Mouse (Mus musculus): ENCODE measurements around the gene Tfb2m.

Gene Tfb2m

DNA sequence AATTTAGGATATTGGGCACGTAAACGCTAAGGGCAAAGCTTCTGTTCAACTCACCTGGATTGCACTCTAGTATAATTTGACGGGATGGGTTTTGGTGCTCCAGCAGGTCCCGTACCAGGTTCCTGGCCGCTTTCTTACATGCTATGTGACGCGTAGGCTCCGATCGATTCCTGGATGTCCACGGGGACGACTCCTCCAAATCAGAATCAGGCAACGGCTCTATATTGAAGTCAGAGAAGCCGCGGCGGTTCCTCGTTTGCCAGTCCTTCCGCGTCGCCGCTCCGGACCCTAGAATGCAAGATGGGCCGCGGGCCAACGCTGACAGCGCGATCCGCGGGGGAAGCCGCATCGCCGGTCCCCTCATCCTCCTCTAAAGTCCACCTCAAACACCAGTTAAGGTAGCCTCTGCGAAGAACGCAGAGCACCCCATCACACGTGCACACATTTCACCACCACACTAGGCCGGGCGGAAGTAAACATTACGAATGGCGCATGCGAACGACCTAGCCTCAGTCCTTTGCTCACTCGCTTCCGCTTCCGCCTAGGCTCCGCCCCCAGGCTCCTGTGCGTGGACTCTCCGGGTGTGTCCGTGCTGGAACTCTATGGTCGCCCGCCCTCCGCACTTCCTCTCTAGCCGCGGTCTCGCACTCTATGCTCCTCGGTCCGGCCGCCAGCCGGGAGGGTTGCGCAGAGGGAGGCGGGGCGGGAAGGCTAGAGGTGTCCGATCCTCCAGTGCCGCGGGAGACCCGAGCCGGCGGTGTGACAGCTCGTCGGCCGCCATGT, at the start of gene Tfb2m, which contains the start of gene Cnst:
Tfb2m (minus strand) TSS at position 500 of the 783 bp plus-strand sequence.
Cnst (plus strand) TSS at position 603 of the 783 bp plus-strand sequence.
- DNase-seq = peak; percentile 99

DNA sequence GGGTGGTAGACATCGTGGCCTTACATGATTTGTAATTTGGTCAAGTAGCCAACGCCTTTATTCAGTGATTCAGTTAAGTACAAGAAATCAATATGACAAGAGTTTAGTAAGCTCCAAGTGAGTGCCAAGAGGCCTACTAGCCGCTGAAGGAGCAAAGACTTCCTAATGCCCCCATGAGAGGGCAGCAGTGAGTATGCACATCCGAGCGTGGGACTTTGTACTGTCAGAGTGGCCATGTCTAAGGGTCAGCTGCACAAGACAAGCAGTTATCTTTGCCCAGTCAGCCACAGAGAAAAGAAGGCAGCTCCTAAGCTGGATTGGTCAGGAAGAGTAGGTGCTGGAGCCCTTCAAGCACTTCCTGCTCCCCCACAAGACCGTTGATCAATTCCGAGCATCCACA, 46.9 kb upstream of the Tfb2m start:
- no peak for DNase-seq

DNA sequence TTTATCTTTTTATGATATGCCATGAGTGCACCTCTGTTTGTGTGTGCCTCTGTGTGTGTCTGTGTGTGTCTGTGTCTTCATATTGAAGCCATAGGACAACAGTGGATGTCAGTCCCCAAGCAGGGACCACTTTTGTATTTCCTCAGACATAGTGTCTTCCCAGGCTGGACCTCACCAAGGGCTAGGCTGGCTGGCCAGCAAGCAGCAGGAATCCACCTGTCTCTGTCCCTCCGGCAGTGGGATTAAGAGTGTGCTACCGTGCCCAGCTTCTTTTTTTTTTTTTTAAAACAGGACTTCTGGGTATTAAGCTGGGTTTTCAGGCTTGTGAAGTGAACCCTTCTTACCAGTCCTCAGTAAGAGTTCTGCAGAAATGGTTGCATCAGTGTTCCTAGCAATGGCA, 46.1 kb upstream of the Tfb2m start:
- no peak for DNase-seq

DNA sequence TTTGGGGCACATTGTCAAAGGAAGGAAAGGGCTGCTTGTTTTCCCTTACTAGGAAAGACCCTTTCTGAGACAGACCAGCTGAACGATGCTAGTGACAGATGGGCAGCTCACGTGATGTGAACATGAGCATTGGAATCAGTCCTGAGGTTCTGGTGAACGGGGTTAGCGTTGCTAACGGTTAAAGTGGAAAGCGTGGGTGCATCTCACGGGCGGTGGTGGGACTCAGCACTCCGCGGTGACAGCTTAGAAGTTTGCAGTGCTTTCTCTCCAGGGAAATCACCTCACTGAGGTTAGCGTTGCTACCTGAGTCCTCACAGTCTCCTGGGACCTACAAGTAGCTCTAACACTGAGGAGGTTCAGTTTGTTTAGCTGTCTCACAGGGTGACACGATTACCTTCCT, 45.6 kb upstream of the Tfb2m start:
- DNase-seq = peak; percentile 78

DNA sequence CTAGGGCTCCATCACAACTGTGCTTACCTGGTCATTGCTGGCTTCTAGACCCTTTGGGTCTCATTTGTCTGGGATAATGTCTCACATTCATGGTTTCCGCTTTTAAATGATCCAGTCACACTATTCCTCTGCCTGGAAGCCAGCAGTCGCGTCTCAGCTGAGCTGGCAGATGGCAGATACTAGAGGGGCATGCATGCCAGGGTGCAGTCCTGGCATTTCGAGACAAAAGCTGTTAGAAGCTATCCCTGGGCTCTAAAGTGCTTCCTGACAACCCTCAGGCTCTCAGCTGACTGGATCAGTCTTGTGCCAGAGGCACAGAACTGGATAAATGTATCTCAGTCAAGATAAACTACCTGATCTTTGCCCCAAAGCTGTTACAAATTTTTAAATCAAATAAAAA, 42.2 kb upstream of the Tfb2m start:
- DNase-seq = peak; percentile 68

DNA sequence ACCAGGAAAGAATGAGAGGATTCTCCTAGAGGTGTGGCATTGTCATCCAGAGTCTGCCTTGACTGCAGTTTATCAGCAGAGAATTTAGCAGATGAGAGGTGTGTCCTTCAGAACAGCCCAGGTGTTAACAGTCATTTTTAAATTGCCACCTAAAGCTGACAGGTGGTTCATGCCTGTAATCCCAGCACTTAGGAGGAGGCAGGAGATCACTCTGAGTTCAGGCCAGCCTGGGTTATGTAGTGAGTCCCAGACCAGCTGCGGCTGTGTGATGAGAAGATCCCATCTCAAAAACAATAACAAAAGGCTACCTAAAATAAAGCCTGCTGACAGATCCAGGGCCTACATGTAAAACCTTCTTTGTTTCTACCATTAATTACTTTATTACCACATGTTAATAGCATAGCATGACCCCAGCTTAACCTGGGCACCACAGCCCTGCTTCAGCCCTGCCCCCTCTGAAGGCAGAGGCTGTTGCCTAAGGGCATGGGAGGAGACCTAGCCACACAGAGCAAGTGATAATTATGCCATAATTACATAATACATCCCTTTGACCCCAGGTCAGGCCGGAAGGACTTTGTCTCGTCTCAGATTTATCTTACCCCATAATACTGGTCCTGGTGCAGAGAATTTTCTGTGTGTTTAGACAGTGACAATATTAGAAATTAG, 40.5 kb upstream of the Tfb2m start:
- no peak for DNase-seq

DNA sequence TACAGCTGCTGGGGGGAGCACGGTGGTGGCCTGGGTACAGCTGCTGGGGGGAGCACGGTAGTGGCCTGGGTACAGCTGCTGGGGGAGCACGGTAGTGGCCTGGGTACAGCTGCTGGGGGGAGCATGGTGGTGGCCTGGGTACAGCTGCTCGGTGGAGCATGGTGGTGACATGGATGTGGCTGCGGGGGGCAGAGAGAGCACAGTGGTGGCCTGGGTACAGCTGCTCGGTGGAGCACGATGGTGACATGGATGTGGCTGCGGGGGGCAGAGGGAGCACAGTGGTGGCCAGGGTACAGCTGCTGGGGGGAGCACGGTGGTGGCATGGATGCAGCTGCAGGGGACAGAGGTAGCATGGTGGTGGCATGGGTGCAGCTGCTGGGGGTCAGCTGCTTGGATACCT, 39.6 kb upstream of the Tfb2m start:
- no peak for DNase-seq

DNA sequence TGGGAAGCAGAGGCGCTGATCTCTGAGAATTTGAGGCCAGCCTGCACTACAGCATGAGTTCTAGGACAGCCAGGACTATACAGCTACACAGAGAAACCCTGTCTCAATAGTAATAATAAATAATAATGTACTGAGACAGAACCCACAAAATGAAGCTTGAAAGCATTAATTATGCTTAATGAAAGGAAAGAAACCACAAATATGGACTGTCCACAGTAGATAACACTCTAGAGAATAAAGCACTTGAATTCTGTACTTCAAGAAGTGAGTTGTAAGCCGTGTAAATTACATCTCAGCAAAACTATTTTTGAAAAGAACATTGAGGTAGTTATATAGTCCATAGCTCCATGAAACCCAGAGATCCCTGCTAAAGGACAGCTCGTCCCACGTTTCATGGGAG, 38.2 kb upstream of the Tfb2m start:
- DNase-seq = no peak

DNA sequence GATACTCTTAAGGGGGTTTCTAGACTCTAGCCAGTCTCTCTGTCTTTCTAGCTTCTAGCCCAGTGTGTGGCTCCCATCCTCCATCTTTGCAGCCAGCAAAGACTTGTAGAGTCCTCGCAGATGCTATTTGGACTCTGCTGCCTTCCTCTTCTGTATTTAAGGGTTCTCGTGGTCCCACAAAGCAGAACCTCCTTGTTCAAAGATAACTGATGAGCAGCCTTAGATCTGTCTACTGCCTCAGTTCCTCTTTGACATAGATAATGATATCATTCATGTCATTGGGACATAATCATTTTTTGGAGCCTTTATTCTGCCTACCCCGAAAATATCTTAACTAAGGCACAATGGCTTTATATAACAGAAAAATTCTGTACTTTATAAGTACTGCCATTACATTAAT, 37.0 kb upstream of the Tfb2m start:
- DNase-seq = no peak

DNA sequence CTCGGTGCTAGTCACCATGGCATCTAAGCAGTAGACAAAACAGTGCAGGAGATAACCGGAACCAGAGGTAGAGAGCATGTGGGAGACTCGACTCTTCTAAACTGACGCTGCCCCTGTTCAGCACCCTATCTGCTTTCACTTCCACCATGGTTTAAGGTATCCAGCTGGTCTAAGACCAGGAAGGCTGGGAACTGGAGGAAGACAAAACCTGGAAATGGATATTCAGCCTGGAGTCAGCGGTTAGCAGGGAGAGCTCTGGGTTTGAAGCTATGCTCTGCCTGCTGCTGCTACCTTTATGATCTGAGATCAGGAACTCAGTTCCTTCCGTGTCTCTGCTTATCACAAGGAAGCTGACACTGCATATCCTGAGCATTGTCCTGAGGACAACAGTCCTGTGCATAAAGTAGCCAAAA, 36.0 kb upstream of the Tfb2m start:
- DNase-seq = no peak

DNA sequence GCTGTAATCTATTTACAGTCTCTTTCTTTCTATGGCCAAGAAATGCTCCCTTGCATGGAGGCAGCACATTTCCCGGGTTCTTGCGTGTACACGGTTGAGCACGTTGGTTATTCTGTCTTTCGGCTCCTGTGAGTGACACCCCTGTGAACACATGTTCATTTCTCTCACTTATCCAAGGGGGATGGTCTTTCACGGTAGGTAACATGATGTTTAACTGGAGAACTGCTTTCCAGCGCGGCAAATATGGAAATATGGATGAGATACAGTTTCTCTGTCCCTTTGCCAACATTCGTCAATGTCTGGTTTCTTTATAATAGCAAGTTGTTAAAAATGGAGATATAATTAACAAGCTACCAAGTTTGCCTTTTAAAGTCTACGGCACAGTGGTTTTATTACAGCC, 35.4 kb upstream of the Tfb2m start:
- no peak for DNase-seq

DNA sequence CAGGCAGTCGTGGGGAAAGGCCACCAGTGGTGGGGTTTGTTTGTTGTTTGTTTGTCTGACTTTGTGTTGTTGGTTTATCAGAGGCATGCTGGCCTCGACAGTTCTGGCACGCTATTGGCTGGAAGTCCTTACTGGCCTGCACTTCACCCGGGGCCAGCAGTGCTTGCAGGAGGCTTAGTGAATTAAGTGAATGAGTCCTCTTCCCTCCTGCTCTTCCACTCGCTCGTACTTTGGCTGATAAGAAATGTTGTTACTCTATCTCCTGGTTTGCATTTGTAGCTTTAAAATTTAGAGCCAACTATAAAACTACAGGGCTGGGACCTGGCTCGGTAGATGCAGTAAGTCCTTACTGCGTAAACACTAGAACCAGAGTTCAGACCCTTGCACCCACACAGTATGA, 34.1 kb upstream of the Tfb2m start:
- DNase-seq = no peak

DNA sequence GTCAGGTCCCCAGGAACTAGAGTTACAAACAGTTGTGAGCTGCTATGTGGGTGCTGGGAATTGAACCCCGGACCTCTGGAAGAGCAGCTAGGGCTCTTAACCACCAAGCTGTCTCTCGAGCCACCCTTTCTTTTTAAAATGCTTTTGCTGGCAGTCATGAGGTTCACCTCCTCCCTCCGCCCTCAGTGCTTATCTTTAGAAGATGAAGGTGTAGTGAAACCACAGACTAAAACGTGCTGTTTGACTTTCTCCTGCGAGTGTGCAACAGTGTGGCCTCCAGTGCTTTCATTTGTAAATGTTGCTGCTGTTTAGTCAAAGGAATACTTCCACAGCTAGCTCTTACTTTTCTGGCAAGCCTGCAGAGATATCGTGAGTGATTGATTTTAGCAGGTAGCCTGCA, 32.6 kb upstream of the Tfb2m start:
- no peak for DNase-seq

DNA sequence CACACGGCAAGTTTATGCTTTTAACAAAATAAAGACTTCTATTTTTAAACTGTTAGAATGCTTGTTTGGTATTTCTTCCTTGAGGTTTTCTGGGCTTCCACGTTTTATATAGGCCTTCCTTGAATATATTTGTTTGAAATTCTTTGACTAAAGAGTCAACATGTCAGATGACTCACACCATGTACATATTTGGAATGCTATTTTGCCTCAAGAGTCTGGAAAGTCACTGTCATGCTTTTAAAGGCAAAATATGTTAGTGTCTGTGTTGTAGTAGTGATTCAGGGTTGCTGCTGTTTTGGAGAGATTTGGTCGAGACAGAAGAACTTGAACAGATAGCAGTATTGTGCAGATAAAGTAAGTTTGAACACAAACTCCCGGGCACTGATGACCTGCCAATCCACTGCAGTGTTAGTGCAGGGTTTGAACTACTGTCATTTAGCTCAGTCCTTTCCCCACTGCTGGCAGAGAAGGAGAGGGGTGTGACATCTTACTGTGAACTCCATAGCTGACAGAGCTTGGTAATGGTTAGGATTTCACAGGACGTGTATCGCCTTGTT, 27.7 kb upstream of the Tfb2m start:
- no peak for DNase-seq

DNA sequence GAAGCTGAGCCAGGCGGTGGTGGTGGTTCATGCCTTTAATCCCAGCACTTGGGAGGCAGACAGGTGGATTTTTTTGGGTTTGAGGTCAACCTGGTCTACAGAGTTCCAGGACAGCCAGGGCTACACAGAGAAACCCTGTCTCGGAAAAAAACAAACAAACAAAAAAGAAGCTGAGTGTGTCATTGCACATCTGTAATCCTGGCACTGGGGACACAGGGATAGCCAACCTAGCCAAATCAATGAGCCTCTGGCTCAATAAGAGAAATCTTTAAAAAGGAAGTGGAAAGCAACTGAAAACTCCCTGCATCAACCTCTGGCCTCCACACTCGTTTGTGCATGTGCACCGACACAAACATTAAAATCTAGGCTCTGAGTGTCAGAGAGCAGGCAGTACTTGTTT, 25.6 kb upstream of the Tfb2m start:
- DNase-seq = no peak

DNA sequence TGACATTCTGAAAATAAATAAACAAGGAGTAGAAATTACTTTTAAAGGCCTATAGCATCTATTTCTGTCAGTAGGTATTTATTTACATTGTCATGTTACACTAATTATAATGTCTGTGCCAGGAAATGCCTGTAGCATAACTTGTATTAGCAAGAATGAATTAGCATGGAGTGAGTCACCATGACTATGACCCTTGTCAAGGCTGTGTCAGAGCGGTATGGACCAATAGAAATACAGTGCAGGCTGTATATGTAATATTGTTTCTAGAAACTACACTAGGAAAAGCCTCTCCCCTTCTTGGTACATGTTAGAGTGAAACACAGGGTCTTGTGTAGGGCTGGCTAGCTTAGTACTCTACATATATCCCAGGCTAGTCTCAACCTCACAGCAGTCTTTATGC, 24.4 kb upstream of the Tfb2m start:
- no peak for DNase-seq

DNA sequence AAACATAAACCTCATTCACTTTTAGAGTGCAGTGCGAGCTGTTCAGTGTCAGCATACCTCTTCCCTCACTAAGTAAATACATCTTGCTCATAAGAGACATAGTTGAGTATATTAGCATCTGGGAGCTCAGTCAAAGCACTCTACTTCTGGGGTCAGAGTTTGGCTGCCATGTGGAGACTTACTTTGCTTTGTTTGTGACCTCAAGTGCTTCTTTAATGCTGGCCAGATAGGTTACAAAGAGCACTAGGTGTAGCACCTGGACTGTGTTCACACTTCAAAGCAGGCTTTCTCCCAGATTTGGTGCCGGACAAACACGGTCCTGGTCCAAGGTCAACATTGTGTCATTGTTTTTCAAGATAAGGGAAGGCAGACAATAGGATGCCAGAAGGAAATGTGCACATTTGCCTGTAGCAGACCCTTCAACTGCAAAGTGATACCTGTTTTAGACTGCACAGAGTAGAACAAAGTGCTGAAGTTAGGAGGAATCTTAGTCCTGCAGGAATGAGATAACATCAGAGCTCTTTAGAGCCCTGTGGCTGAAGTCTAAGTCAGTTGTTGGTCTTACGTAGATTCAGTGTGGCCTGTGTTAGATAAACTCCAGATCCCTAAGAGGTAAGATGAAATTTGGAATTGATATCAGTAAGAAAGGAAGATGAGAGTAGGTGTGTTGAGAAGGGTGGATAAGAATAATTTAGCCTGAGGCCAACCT, 22.8 kb upstream of the Tfb2m start:
- no peak for DNase-seq

DNA sequence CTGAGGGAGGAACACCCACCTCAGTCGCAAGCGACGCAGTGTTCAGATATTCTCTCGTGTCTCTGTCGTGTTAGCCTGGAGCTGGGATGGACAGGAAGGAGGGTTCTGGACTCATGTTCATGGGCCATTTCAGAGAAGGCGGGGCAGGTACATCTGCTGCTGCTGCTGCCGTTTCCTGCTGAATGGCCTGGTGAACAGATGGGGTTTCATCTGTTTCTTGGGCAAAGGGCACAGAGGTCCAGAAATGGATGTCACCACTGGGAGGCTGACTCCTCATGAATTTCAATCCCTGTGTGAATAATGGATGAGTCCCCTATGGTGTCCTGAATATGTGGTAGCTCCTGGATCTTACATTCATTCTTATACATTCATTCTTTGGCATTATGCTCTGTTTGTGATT, 21.5 kb upstream of the Tfb2m start:
- DNase-seq = no peak

DNA sequence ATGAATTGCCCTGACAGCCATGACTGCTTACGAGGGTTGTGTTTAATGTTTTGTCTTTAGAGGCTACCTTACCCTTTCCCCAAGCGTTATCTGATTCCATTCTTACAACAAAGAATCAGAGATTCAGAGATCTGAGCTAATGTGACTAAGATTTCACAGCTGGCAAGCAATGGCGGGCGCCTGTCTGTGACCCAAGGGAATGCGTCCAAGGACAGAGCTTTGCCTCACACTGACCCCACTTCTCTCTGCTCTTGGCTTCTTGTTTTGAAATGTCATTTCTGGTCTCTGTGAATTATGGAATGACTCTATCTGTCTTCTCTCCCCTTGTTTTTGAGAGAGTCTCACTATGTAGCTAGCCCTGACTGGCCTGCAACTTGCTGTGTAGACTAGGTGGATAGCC, 17.9 kb upstream of the Tfb2m start:
- no peak for DNase-seq

DNA sequence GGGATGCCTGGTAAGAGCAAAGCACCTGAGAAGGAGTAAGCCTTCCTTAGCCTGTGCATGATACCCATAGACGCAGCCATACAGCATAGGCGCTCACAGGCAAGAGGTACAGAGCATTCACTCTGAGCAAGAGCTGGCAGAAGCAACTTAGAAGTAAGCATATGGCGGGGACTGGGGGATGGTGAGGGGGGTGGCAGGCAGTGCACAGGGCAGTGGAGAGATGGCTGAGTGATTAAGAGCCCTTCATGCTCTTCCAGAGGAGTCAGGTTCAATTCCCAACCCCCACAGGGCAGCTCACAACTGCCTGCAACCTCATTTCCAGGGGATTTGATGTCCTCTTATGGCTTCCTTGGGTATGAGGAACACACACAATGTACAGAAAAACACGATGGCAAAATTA, 17.1 kb upstream of the Tfb2m start:
- no peak for DNase-seq

DNA sequence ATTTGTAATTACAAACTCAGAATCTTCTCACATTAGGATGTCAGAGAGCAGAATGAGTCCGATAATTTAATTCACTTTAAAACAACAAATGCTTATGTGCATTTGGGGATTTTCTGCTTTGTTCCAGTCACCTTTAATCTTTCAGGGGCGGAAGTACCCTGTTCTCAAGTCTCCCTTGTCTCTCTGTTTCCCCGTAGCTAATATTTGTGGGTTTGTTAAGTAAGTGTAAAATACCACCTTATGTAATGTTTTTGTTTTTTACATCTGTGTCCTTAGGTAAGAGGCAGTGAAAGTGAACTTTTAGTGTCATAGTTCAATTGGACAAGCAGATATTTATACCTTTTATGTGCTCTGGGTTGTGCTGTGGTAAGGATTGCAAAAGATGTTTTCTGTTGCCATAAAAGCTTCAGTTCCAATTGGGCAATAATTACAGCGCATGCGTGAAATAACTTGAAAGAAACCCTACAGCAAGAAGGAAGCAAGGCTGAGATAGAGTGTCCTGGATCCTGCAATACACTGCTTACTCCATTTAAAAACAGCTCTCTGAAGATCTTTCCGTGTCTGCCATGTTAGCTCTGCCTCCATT, 14.9 kb upstream of the Tfb2m start:
- no peak for DNase-seq

DNA sequence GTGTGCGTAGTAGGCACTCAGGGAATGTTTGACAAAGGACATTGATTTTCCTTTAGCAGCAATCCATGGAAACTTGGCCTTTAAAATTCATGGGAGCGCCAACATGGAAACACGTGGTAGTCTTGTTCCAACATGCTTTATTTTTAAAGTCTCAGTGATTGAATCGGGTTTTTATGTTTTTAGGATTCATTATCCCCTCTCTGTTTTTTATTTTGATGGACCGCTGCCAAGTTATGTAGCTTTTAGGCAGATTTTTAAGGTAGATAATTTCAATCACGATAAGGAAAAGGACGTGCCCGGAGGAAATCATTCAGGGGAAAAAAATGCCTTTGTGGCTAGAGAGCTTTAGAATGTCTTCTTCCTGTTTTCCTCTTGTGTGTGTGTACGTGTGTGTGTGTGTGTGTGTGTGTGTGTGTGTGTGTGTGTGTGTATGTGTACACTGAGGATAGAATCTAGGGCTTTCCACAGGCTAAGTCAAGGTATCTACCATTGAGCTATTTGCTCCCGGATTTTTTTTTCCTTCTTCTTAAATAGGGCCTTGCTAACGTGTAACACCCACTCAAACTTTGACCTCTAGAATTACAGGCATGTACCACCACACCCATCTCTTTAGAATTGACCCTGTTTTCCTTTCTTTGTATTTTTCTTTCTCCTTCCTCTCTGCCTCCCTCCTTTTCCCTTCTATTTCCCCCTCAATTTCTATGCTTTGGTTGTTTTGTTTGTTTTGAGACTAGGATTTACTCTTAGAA, 13.6 kb upstream of the Tfb2m start:
- DNase-seq = no peak

DNA sequence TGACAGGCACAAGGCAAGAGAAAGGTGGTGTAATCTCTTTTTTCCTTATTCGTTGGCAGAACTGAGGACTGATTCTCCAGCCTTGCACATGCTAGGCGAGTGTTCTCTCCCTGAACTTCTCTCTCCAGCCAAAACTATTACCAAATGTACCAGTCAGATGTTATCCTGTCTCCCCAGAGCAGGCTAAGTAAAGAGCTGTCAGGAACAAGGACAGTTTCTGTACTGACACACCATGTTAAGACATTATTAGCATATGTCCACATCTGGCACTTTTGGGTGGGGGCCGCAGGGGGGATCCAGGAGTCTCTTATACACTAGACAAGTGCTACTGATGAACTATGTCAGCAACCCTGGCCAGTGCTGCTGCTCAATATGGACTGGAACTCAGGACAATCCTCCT, 10.9 kb upstream of the Tfb2m start:
- peak; percentile 18 for DNase-seq

Data from layer of hippocampus, adult 9-11 months (tissue).